ENCODE assay signal across 22 mouse cellular contexts in the genomic region with DNA sequence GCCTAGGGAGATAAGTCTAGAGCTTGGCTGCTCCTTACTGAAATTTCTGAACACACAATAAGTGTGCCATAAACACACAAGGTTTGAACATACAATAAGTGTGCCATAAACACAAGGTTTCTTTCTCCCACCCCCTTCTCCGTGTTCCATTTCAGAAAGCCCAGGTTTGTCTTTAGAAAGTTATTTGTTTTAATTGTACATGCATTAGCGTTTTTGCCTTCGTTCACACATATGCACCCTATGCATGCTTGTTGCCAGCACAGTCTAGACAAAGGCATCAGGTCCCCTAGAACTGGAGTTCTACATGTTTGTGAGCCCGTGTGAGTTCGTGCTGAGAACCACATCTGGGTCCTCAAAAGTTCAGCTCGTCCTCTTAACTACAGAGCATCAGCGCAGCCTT.
DNase-seq lines count a peak whose midpoint lies in the region; ATAC-seq and TF ChIP-seq lines count a peak whose summit lies in the region.
"Had no signal": no experiment of that assay in that cellular context is flagged by ENCODE, and none has a peak within 500 bp of the region (broad histone marks: within the 10 kb centered on the region; RNA-seq: fewer than 3 reads in every experiment).

No protein-coding gene starts in this region.

- no peaks in the 10 kb centered on the region for H3K9me3 ChIP-seq in intestine, embryonic 14.5 days (ENCODE audit: control insufficient read depth, low read length)
- H3K9me3 ChIP-seq in intestine, embryonic 15.5 days, result no peaks in the 10 kb centered on the region
- no peaks in the 10 kb centered on the region for H3K9me3 ChIP-seq in midbrain, embryonic 11.5 days (ENCODE audit: control insufficient read depth, low read length)
- no peaks in the 10 kb centered on the region for H3K9me3 ChIP-seq in midbrain, embryonic 14.5 days (ENCODE audit: control insufficient read depth, low read length)
- no peaks in the 10 kb centered on the region for H3K9me3 ChIP-seq in CH12.LX (replicated peaks; ENCODE audit: low read length)
- H3K9me3 ChIP-seq: G1E had no signal

- no peak overlapping the region for H3K9ac ChIP-seq in intestine, embryonic 14.5 days (ENCODE audit: low read length)
- H3K9ac ChIP-seq in intestine, embryonic 15.5 days, result no peak overlapping the region
- H3K9ac ChIP-seq in midbrain, embryonic 11.5 days (ENCODE audit: low read length), result no peak overlapping the region
- H3K9ac ChIP-seq in midbrain, embryonic 14.5 days (replicated peaks; ENCODE audit: low read length), result no peak overlapping the region
- H3K9ac ChIP-seq in CH12.LX (ENCODE audit: insufficient read depth, low read depth), result peak overlapping the region; percentile 44; the same call in 1 of the 2 replicates

- no peak overlapping the region for H3K4me3 ChIP-seq in intestine, embryonic 14.5 days (ENCODE audit: low read depth, low read length)
- no peak overlapping the region for H3K4me3 ChIP-seq in intestine, embryonic 15.5 days (replicated peaks)
- H3K4me3 ChIP-seq in midbrain, embryonic 11.5 days (ENCODE audit: low read depth, low read length), result no peak overlapping the region
- no peak overlapping the region for H3K4me3 ChIP-seq in midbrain, embryonic 14.5 days (replicated peaks; ENCODE audit: low read depth, low read length)
- peak overlapping the region in 1 of 3 experiments; percentile 31 for H3K4me3 ChIP-seq in CH12.LX (replicated peaks in 1 of 3; ENCODE audit: low read depth in 2 of 3, low read length in 2 of 3, poor library complexity in 1 of 3)

- H3K4me2 ChIP-seq in intestine, embryonic 14.5 days (ENCODE audit: low read length), result no peak overlapping the region
- H3K4me2 ChIP-seq in intestine, embryonic 15.5 days (replicated peaks), result no peak overlapping the region
- H3K4me2 ChIP-seq in midbrain, embryonic 11.5 days, result no peak overlapping the region
- no peak overlapping the region for H3K4me2 ChIP-seq in midbrain, embryonic 14.5 days (ENCODE audit: low read length)
- peak overlapping the region; percentile 78 for H3K4me2 ChIP-seq in CH12.LX (ENCODE audit: insufficient read depth, low read depth, poor library complexity, severe bottlenecking)

- in situ Hi-C loops in CH12.LX (cut with MboI; ENCODE audit: low pct_ligation_motif_present, low pct_unique_long_range_greater_than_20kb, low sequenced_read_pairs), result no loop called here

- peak; percentile 51 for DNase-seq in heart, adult 11 months
- no peak for DNase-seq in heart, postnatal 10 days
- peak; percentile 4 for DNase-seq in intestine, embryonic 14.5 days (ENCODE audit: low spot score)
- DNase-seq in midbrain, embryonic 11.5 days (ENCODE audit: low spot score, missing footprints), result peak; percentile 59
- DNase-seq in midbrain, embryonic 14.5 days, result no peak
- no peak for DNase-seq in CH12.LX (ENCODE audit: extremely low read depth)
- no peak for DNase-seq in layer of hippocampus, adult 18-20 months (ENCODE audit: low spot score in 2 of 2)
- DNase-seq: adrenal gland, adult 2 months; adrenal gland, adult 8-10 months; adrenal gland, postnatal 10 days; adrenal gland, postnatal 14 days; adrenal gland, postnatal 25 days; adrenal gland, postnatal 36 days; B cell, adult 2 months; cerebellum, adult 11 months; cerebellum, adult 11-12 months; cerebellum, adult 18-20 months had no signal

- intact Hi-C loops in heart, postnatal 10 days (cut with DNase I), result no loop called here

- dilution Hi-C loops in CH12.LX (cut with MboI; ENCODE audit: extremely low pct_ligation_motif_present, extremely low pct_unique_long_range_greater_than_20kb, low sequenced_read_pairs), result no loop called here

- no peak for TF ChIP-seq CTCF in CH12.LX (conservative IDR thresholded peaks at IDR 0.05 in 1 of 2, IDR thresholded peaks at IDR 0.05 in 1 of 2; ENCODE audit: low read depth in 2 of 2, low read length in 2 of 2)

- H3K79me2 ChIP-seq in CH12.LX (replicated peaks; ENCODE audit: control insufficient read depth, extremely low read depth, insufficient read depth, poor library complexity, severe bottlenecking), result no peaks in the 10 kb centered on the region

- no peak overlapping the region for H3K27ac ChIP-seq in intestine, embryonic 14.5 days (ENCODE audit: low read depth)
- no peak overlapping the region for H3K27ac ChIP-seq in intestine, embryonic 15.5 days
- no peak overlapping the region for H3K27ac ChIP-seq in midbrain, embryonic 11.5 days (ENCODE audit: low read depth, low read length)
- H3K27ac ChIP-seq in midbrain, embryonic 14.5 days (replicated peaks; ENCODE audit: low read depth, low read length), result no peak overlapping the region
- H3K27ac ChIP-seq in CH12.LX (ENCODE audit: insufficient read depth, low read depth), result no peak overlapping the region

- no peaks in the 10 kb centered on the region for H3K36me3 ChIP-seq in intestine, embryonic 14.5 days (ENCODE audit: control insufficient read depth, insufficient read depth, low read length)
- H3K36me3 ChIP-seq in intestine, embryonic 15.5 days, result no peaks in the 10 kb centered on the region
- H3K36me3 ChIP-seq in midbrain, embryonic 11.5 days (ENCODE audit: control insufficient read depth, insufficient read depth, low read length), result no peaks in the 10 kb centered on the region
- no peaks in the 10 kb centered on the region for H3K36me3 ChIP-seq in midbrain, embryonic 14.5 days (ENCODE audit: control insufficient read depth, insufficient read depth, low read length)
- H3K36me3 ChIP-seq in CH12.LX (replicated peaks in 1 of 2; ENCODE audit: control insufficient read depth in 1 of 2, insufficient read depth in 1 of 2, low read length in 1 of 2), result no peaks in the 10 kb centered on the region
- H3K36me3 ChIP-seq: G1E had no signal

- H3K27me3 ChIP-seq in intestine, embryonic 14.5 days (replicated peaks; ENCODE audit: control insufficient read depth, insufficient read depth, low read length), result no peaks in the 10 kb centered on the region
- H3K27me3 ChIP-seq in intestine, embryonic 15.5 days (replicated peaks), result no peaks in the 10 kb centered on the region
- no peaks in the 10 kb centered on the region for H3K27me3 ChIP-seq in midbrain, embryonic 11.5 days (ENCODE audit: control insufficient read depth, insufficient read depth, low read length)
- H3K27me3 ChIP-seq in midbrain, embryonic 14.5 days (ENCODE audit: control insufficient read depth, insufficient read depth, low read length), result no peaks in the 10 kb centered on the region
- no peaks in the 10 kb centered on the region for H3K27me3 ChIP-seq in CH12.LX (replicated peaks)

- ATAC-seq in intestine, embryonic 14.5 days (replicated peaks; ENCODE audit: low FRiP score, low TSS enrichment, low read depth), result no peak
- no peak for ATAC-seq in intestine, embryonic 15.5 days
- no peak for ATAC-seq in midbrain, embryonic 11.5 days (ENCODE audit: low FRiP score)
- ATAC-seq in midbrain, embryonic 14.5 days (ENCODE audit: low FRiP score, low TSS enrichment), result no peak
- ATAC-seq: activated CD4-positive, CD25-positive, alpha-beta regulatory T cell, adult 4 months; CD4-positive, CD25-positive, alpha-beta regulatory T cell, adult 4 months; Patski had no signal

- 0 out of 2 replicates have a peak, but pooled peaks cover 3% of the 10 kb centered on the region for H3K4me1 ChIP-seq in intestine, embryonic 14.5 days (replicated peaks; ENCODE audit: control insufficient read depth, insufficient read depth, low read length)
- no peaks in the 10 kb centered on the region for H3K4me1 ChIP-seq in intestine, embryonic 15.5 days (replicated peaks)
- H3K4me1 ChIP-seq in midbrain, embryonic 11.5 days (ENCODE audit: control insufficient read depth, insufficient read depth, low read length), result no peaks in the 10 kb centered on the region
- H3K4me1 ChIP-seq in midbrain, embryonic 14.5 days (ENCODE audit: control insufficient read depth, insufficient read depth, low read length), result no peaks in the 10 kb centered on the region
- H3K4me1 ChIP-seq in CH12.LX (ENCODE audit: control insufficient read depth in 1 of 2, insufficient read depth in 2 of 2), result peaks cover 2 to 23% of the 10 kb centered on the region in 2 experiments; a peak in 3 of 4 replicates

- no peak for TF ChIP-seq EP300 in CH12.LX (IDR thresholded peaks at IDR 0.05; ENCODE audit: low read length)

- no peak for TF ChIP-seq POLR2A in CH12.LX (IDR thresholded peaks at IDR 0.05; ENCODE audit: low read depth, low read length)

- WGBS in intestine, embryonic 14.5 days, result 85% methylated on average over 7 of the region's 7 CpGs
- WGBS in intestine, embryonic 15.5 days, result 87% methylated on average over 7 of the region's 7 CpGs
- 86% methylated on average over 7 of the region's 7 CpGs for WGBS in midbrain, embryonic 11.5 days
- 87% methylated on average over 7 of the region's 7 CpGs for WGBS in midbrain, embryonic 14.5 days

- no peak for TF ChIP-seq RAD21 in CH12.LX (IDR thresholded peaks at IDR 0.05; ENCODE audit: low read depth, low read length)

TF ChIP-seq in CH12.LX, 34 proteins besides CTCF, POLR2A, EP300 and RAD21:
- TF ChIP-seq MAZ (IDR thresholded peaks at IDR 0.05; ENCODE audit: low read depth, low read length) (no peak), PAX5 (IDR thresholded peaks at IDR 0.05; ENCODE audit: low read length) (no peak), RCOR1 (conservative IDR thresholded peaks at IDR 0.05; ENCODE audit: low read depth, low read length) (no peak), MXI1 (IDR thresholded peaks at IDR 0.05; ENCODE audit: low read depth, low read length) (no peak), UBTF (IDR thresholded peaks at IDR 0.05; ENCODE audit: low read depth, low read length) (no peak), NRF1 (IDR thresholded peaks at IDR 0.05; ENCODE audit: low read depth, low read length) (no peak), BHLHE40 (IDR thresholded peaks at IDR 0.05; ENCODE audit: low read depth, low read length) (no peak), USF1 (IDR thresholded peaks at IDR 0.05; ENCODE audit: low read depth, low read length) (no peak), MAX (IDR thresholded peaks at IDR 0.05; ENCODE audit: low read length) (no peak), MEF2A (IDR thresholded peaks at IDR 0.05; ENCODE audit: borderline replicate concordance, low read depth, low read length) (no peak), ZMIZ1 (IDR thresholded peaks at IDR 0.05; ENCODE audit: low read depth, low read length) (no peak), CHD1 (IDR thresholded peaks at IDR 0.05; ENCODE audit: low read depth, low read length) (no peak), HCFC1 (IDR thresholded peaks at IDR 0.05; ENCODE audit: low read depth, low read length) (no peak), E2F4 (IDR thresholded peaks at IDR 0.05; ENCODE audit: insufficient replicate concordance, low read depth, low read length) (no peak), NELFE (IDR thresholded peaks at IDR 0.05; ENCODE audit: low read depth, low read length) (no peak), USF2 (conservative IDR thresholded peaks at IDR 0.05; ENCODE audit: low read depth, low read length) (no peak), JUN (IDR thresholded peaks at IDR 0.05; ENCODE audit: insufficient read depth, low read depth, low read length) (no peak)

Comparison
In these comparisons a context has a peak if more than half of its experiments do, and no peak if none do; other contexts are left out.
1. DNase-seq: peak in heart, adult 11 months (single experiment), intestine, embryonic 14.5 days (single experiment) and midbrain, embryonic 11.5 days (single experiment); none in heart, postnatal 10 days (0 of 2), midbrain, embryonic 14.5 days (single experiment), CH12.LX (single experiment) and layer of hippocampus, adult 18-20 months (0 of 2).